Mouse (Mus musculus) kidney, embryonic 14.5 days (tissue): ENCODE results near the gene Stoml3. TPM values are rescaled to one million over a fixed set of nuclear protein-coding genes. Genes with fewer than 3 reads are reported as not detected.

Experiments used
- ATAC-seq: fragments of 200-750 bp; cut with Nextera tagmentation; 2 replicates; pipeline ENCODE4 v1.8.0; 2017; ENCODE audit warnings: moderate number of reproducible peaks, mild to moderate bottlenecking, moderate TSS enrichment, moderate library complexity; ENCODE audit not compliant: low FRiP score, low TSS enrichment
- H3K27ac ChIP-seq: fragments of 300-500 bp; sonication (generic); 2 replicates; pipeline ENCODE4 v1.5.1; 2014; ENCODE audit warnings: low read depth, mild to moderate bottlenecking, low read length, moderate library complexity, mixed read lengths
- H3K27me3 ChIP-seq: fragments of 300-500 bp; sonication (generic); 2 replicates; pipeline ENCODE4 v1.6.1; 2014; ENCODE audit warnings: mild to moderate bottlenecking, low read length; ENCODE audit not compliant: control insufficient read depth, insufficient read depth
- H3K36me3 ChIP-seq: fragments of 300-500 bp; sonication (generic); 2 replicates; pipeline ENCODE4 v1.6.1; 2014; ENCODE audit warnings: low read length, mixed read lengths; ENCODE audit not compliant: control insufficient read depth, insufficient read depth
- H3K4me1 ChIP-seq: fragments of 300-500 bp; sonication (generic); 2 replicates; pipeline ENCODE4 v1.6.1; 2014; ENCODE audit warnings: low read length, mixed read lengths; ENCODE audit not compliant: control insufficient read depth, insufficient read depth
- H3K4me2 ChIP-seq: fragments of 300-500 bp; sonication (generic); replicated peaks from 2 replicates; pipeline ENCODE4 v1.6.1; 2014; ENCODE audit warnings: low read depth, mild to moderate bottlenecking, low read length
- H3K4me3 ChIP-seq: fragments of 300-500 bp; sonication (generic); 2 replicates; pipeline ENCODE4 v1.5.1; 2014; ENCODE audit warnings: mild to moderate bottlenecking, low read length
- H3K9ac ChIP-seq: fragments of 300-500 bp; sonication (generic); 2 replicates; pipeline ENCODE4 v1.6.1; 2014; ENCODE audit warnings: low read depth, mild to moderate bottlenecking, low read length, moderate library complexity
- H3K9me3 ChIP-seq: fragments of 300-500 bp; sonication (generic); 2 replicates; pipeline ENCODE4 v1.6.1; 2016; ENCODE audit warnings: low read length; ENCODE audit not compliant: control insufficient read depth
- WGBS: fragments of 180-500 bp; shearing (Covaris S2); extraction: QIAGEN DNeasy Blood & Tissue Kit; methylation state at CpG from one replicate; pipeline ENCODE4 v1.1.7; 2014; 5-methylcytosine and 5-hydroxymethylcytosine counted together
- polyA plus RNA-seq: library from polyadenylated mRNA; unstranded; fragments of >200 nt; fragmentation: Nextera tagmentation; extraction: Ambion mirVana; gene quantifications from 2 replicates; pipeline ENCODE4 v1.2.1, GENCODE M21; 2014

Gene Stoml3
- polyA plus RNA-seq = 0.31 TPM in 1 of 2 replicates, not detected in the other

DNA sequence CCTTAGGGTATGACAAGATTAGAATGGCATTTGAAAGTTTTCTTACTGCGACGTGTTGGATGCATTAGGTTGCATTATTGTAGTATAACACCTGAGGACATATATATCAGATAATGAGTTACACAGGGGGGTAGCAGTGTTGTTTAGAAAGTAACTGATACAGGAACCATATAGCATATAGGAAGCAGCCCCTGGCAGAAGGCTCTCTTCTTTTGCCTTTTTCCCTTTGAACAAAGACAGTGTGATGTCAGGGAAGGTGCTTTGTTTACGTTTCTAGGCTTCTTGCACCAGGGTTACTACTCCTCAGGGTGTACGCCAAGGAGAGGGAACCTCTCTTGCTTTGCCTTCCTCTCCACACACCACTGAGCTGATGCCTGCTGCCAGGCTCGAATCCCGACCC lies at the start of gene Stoml3:
Gene Stoml3, plus strand, starts transcription at position 301 of the 400 bp plus-strand sequence.
- 55% methylated on average over 6 of the region's 6 CpGs for WGBS

DNA sequence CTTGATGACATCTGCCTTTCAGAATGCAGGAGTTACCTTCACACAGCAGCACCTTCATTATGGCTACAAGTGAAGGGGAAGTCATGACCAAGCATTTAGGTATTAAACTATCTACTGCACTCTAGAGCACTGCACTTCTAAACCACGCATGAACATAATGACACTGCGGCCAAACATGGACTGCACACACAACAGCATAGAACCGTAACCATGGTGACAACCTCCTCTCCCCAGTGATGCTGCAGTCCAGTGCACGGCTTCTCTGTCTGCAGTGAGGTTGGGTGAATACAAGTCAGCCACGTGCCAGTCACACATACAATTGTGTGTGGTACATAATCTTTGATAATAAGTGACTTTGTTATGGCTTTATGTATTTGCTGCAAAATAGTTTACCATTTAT lies 42.9 kb upstream of the Stoml3 start:
- no peaks in the 10 kb centered on the region for H3K9me3 ChIP-seq
- H3K27ac ChIP-seq = no peak overlapping the region
- no peaks in the 10 kb centered on the region for H3K27me3 ChIP-seq
- peaks cover 4% of the 10 kb centered on the region; the same call in 1 of the 2 replicates for H3K36me3 ChIP-seq
- no peak for ATAC-seq
- H3K9ac ChIP-seq = no peak overlapping the region
- no peak overlapping the region for H3K4me3 ChIP-seq
- 86% methylated on average over 5 of the region's 5 CpGs for WGBS
- no peaks in the 10 kb centered on the region for H3K4me1 ChIP-seq
- H3K4me2 ChIP-seq = no peak overlapping the region

More for the DNA sequence above, at the start of gene Stoml3:
- H3K9ac ChIP-seq = no peak within 1 kb of the TSS
- peaks cover 6% of the 10 kb centered on the region; the same call in 1 of the 2 replicates for H3K4me1 ChIP-seq
- no peaks in the 10 kb centered on the region for H3K9me3 ChIP-seq
- H3K27ac ChIP-seq = no peak within 1 kb of the TSS
- no peak for ATAC-seq
- H3K36me3 ChIP-seq = no peaks in the 10 kb centered on the region
- no peak within 1 kb of the TSS for H3K4me3 ChIP-seq
- H3K27me3 ChIP-seq = no peaks in the 10 kb centered on the region
- H3K4me2 ChIP-seq = no peak within 1 kb of the TSS

DNA sequence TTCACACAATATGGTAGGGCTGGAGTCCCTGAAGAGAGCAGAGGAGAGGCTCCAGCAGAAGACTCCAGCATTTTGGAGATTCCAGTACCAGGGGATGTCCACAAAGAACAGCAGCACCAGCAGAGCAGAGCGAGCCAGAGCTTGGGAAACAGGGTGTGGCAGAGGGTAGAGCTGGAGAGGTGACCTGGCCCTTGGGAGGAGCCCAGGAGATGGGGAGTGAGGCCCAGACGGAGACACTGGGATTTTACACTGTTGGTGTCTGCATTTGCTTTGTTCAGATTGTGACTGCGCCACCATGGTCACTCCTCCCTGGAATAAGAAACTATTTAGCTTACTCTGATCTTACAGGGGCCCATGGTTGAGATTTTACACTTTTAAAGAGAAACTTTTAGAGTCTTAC lies 41.7 kb upstream of the Stoml3 start:
- H3K4me2 ChIP-seq = no peak overlapping the region

DNA sequence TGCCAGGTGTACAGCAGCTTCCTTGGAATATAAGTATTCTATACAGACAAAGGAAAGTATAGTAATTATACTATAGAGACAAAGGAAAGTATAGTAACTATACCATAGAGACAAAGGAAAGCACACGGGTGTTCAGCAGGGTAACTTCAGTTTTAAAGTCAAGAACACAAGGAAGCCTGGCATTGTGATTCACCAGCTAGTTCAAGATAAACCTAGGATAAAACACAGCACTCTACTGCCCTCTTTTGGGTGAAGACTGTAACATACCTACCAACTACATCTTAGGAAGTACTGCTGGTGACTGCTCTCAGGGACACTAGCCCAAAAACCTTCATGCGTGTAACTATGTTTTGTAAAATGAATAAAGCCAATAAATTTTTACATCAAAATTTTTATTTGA lies 40.2 kb upstream of the Stoml3 start:
- no peaks in the 10 kb centered on the region for H3K9me3 ChIP-seq
- no peaks in the 10 kb centered on the region for H3K27me3 ChIP-seq
- H3K27ac ChIP-seq = no peak overlapping the region
- no peak overlapping the region for H3K9ac ChIP-seq
- peak; percentile 70 for ATAC-seq
- H3K4me3 ChIP-seq = no peak overlapping the region
- no peaks in the 10 kb centered on the region for H3K4me1 ChIP-seq
- H3K4me2 ChIP-seq = no peak overlapping the region
- 25% methylated on average over 2 of the region's 2 CpGs for WGBS
- H3K36me3 ChIP-seq = peaks cover 31% of the 10 kb centered on the region

More for the DNA sequence above, 41.7 kb upstream of the Stoml3 start:
- no peak overlapping the region for H3K27ac ChIP-seq
- H3K27me3 ChIP-seq = no peaks in the 10 kb centered on the region
- H3K9me3 ChIP-seq = no peaks in the 10 kb centered on the region
- H3K36me3 ChIP-seq = peaks cover 17% of the 10 kb centered on the region
- no peak for ATAC-seq
- H3K4me1 ChIP-seq = no peaks in the 10 kb centered on the region
- no peak overlapping the region for H3K9ac ChIP-seq
- H3K4me3 ChIP-seq = no peak overlapping the region
- WGBS = 84% methylated on average over 3 of the region's 3 CpGs

DNA sequence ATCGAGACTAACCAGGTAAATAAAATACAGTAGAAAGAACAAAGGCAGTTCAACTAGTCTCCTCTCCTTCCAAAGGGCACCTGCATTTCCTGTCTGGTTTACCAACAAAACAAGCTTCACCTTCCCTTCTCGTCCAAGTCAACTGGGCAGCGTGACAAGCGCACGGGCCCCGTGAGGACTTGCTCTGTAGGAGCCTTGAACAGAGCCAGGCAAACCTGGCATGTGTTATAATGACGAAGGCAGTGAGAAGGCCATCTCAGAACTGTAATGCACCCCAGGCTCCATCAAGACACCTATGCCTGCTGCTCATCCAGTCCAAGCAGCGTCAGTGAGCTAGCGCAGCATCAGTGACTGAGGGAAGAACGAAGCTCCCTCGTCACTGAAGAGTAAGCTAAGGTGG lies 37.8 kb upstream of the Stoml3 start:
- H3K4me3 ChIP-seq = no peak overlapping the region

DNA sequence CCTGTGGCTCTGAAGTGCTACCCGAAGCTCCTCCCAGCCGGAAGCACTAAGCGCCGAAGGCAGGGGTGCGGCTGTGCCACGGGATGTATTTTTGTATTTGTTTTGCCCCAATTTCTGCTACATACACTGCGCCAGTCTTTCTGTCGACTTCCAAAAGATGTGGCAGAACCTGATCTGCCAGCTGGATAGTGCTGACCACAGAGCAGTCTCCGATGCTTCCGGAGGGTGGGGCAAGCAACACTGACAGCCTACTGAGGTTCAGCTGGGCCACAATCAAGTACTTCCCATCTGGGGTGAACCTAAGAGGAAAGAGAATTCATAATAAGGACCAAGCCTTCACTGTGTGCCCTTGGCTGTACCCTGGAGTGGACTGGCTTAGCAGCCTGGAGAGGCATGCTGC lies 36.1 kb upstream of the Stoml3 start:
- H3K27ac ChIP-seq = no peak overlapping the region
- ATAC-seq = no peak
- H3K9ac ChIP-seq = no peak overlapping the region
- no peak overlapping the region for H3K4me3 ChIP-seq
- H3K4me1 ChIP-seq = no peaks in the 10 kb centered on the region
- no peak overlapping the region for H3K4me2 ChIP-seq
- H3K9me3 ChIP-seq = no peaks in the 10 kb centered on the region
- no peaks in the 10 kb centered on the region for H3K27me3 ChIP-seq
- H3K36me3 ChIP-seq = peaks cover 68% of the 10 kb centered on the region
- 93% methylated on average over 10 of the region's 10 CpGs for WGBS

More for the DNA sequence above, 37.8 kb upstream of the Stoml3 start:
- no peak overlapping the region for H3K9ac ChIP-seq
- H3K36me3 ChIP-seq = peaks cover 52% of the 10 kb centered on the region
- no peaks in the 10 kb centered on the region for H3K4me1 ChIP-seq
- H3K4me2 ChIP-seq = no peak overlapping the region
- no peak for ATAC-seq
- H3K27me3 ChIP-seq = no peaks in the 10 kb centered on the region
- H3K9me3 ChIP-seq = no peaks in the 10 kb centered on the region
- H3K27ac ChIP-seq = no peak overlapping the region
- 94% methylated on average over 11 of the region's 11 CpGs for WGBS

DNA sequence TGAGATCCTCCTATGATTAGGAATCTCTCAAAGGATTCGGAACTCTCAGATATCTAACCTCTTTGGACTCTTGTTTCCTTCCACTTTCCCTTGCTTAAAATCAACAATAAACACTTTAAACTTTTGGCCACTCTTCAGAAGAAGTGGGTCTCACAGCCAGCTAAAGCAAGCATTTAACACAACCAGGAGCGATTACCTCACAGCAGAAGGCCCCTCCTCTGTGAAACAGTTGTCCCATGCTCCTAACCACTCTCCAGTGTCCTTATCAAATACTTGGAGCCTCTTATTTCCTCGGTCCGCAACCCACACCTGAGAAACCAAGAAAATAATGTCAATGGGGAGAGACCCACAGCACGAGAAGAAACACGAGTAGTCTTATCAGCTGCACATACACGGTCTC lies 35.1 kb upstream of the Stoml3 start:
- no peaks in the 10 kb centered on the region for H3K4me1 ChIP-seq
- H3K36me3 ChIP-seq = peaks cover 78% of the 10 kb centered on the region
- no peaks in the 10 kb centered on the region for H3K27me3 ChIP-seq
- no peak for ATAC-seq
- no peak overlapping the region for H3K4me3 ChIP-seq
- no peak overlapping the region for H3K9ac ChIP-seq
- no peak overlapping the region for H3K4me2 ChIP-seq
- 95% methylated on average over 7 of the region's 7 CpGs for WGBS
- no peak overlapping the region for H3K27ac ChIP-seq
- H3K9me3 ChIP-seq = no peaks in the 10 kb centered on the region

DNA sequence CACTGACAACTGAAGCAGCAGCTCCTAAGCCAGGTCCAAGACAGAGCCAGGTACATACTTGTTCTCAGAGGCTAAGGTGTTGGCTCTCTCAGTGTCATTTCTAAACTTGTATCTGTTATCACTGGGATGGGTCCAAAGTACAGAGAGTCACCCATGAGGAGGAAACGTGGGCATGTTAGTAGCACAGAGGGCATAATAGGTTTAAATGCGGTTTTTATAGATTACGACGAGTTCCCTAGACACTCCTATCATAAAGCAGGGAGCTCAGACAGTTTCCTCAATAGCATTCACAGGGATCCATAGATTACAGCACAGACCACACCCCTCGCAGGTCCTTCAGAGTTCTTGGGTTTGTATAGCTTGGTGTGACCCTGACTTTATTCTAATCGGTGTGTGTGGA lies 34.4 kb upstream of the Stoml3 start:
- Histone ChIP-seq H3K4me2 (no peak overlapping the region), H3K4me3 (no peak overlapping the region), H3K27me3 (no peaks in the 10 kb centered on the region), H3K9ac (no peak overlapping the region), H3K9me3 (no peaks in the 10 kb centered on the region), H3K27ac (no peak overlapping the region), H3K36me3 (peaks cover 83% of the 10 kb centered on the region), H3K4me1 (no peaks in the 10 kb centered on the region)
- 90% methylated on average over 6 of the region's 6 CpGs for WGBS
- ATAC-seq = no peak

DNA sequence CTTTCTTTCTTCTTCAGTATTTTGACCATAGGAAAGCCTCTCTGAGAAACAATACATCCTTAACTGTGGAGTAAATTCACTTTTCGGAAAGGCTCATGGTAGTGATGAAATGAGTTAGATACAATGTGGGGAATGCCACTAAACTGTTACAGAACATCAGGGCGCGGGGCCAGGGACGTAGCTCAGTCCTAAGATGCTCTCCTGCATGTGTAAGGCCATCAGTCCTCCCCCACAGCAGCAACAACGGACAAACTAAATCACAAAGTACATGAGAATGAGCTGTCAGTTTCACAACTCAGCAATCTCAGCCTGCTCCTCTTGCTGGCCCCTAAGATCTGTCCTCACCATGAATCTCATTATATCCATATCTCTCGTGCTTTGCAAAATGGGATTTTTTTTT lies 33.9 kb upstream of the Stoml3 start:
- Histone ChIP-seq H3K36me3 (peaks cover 86% of the 10 kb centered on the region), H3K4me1 (no peaks in the 10 kb centered on the region), H3K4me2 (no peak overlapping the region), H3K4me3 (no peak overlapping the region), H3K9ac (no peak overlapping the region), H3K27me3 (no peaks in the 10 kb centered on the region), H3K9me3 (no peaks in the 10 kb centered on the region), H3K27ac (no peak overlapping the region)
- 87% methylated on average over 6 of the region's 6 CpGs for WGBS
- no peak for ATAC-seq
